Mouse (Mus musculus) midbrain, embryonic 11.5 days (tissue): ENCODE data around the gene Sh2d3c. TPM values are rescaled to one million over a fixed set of nuclear protein-coding genes. Genes with fewer than 3 reads are reported as not detected.

Experiments used
- ATAC-seq: fragments of 200-750 bp; cut with Nextera tagmentation; 2 replicates; pipeline ENCODE4 v1.8.0; 2017; ENCODE audit warnings: moderate TSS enrichment, moderate library complexity; ENCODE audit not compliant: low FRiP score
- DNase-seq: peaks from one replicate; pipeline ENCODE4 v3.0.0; 2015; ENCODE audit warnings: low spot score; ENCODE audit errors: missing footprints
- H3K27ac ChIP-seq: fragments of 300-500 bp; sonication (generic); 2 replicates; pipeline ENCODE4 v1.5.1; 2014; ENCODE audit warnings: low read depth, low read length
- H3K27me3 ChIP-seq: fragments of 300-500 bp; sonication (generic); 2 replicates; pipeline ENCODE4 v1.6.1; 2014; ENCODE audit warnings: mild to moderate bottlenecking, low read length, moderate library complexity, mixed read lengths; ENCODE audit not compliant: control insufficient read depth, insufficient read depth
- H3K36me3 ChIP-seq: fragments of 300-500 bp; sonication (generic); 2 replicates; pipeline ENCODE4 v1.6.1; 2014; ENCODE audit warnings: mild to moderate bottlenecking, low read length, moderate library complexity, mixed read lengths; ENCODE audit not compliant: control insufficient read depth, insufficient read depth
- H3K4me1 ChIP-seq: fragments of 300-500 bp; sonication (generic); 2 replicates; pipeline ENCODE4 v1.6.1; 2014; ENCODE audit warnings: low read length; ENCODE audit not compliant: control insufficient read depth, insufficient read depth
- H3K4me2 ChIP-seq: fragments of 300-500 bp; sonication (generic); 2 replicates; pipeline ENCODE4 v1.6.1; 2014; ENCODE audit warnings: mild to moderate bottlenecking, moderate library complexity
- H3K4me3 ChIP-seq: fragments of 300-500 bp; sonication (generic); 2 replicates; pipeline ENCODE4 v1.5.1; 2014; ENCODE audit warnings: low read depth, low read length
- H3K9ac ChIP-seq: fragments of 300-500 bp; sonication (generic); 2 replicates; pipeline ENCODE4 v1.6.1; 2014; ENCODE audit warnings: low read length
- H3K9me3 ChIP-seq: fragments of 300-500 bp; sonication (generic); 2 replicates; pipeline ENCODE4 v1.6.1; 2016; ENCODE audit warnings: low read length; ENCODE audit not compliant: control insufficient read depth
- WGBS: fragments of 180-500 bp; shearing (Covaris S2); extraction: QIAGEN DNeasy Blood & Tissue Kit; methylation state at CpG from one replicate; pipeline ENCODE4 v1.1.7; 2014; 5-methylcytosine and 5-hydroxymethylcytosine counted together
- polyA plus RNA-seq: library from polyadenylated mRNA; unstranded; fragments of >200 nt; fragmentation: Nextera tagmentation; extraction: Ambion mirVana; gene quantifications from 2 replicates; pipeline ENCODE4 v1.2.1, GENCODE M21; 2014

Sh2d3c gene
- polyA plus RNA-seq, 1 experiment from 2014 or later, result 25.5 TPM

- Histone ChIP-seq H3K4me3 (no peak overlapping the region), H3K4me1 (peaks cover 5% of the 10 kb centered on the region; the same call in 1 of the 2 replicates), H3K4me2 (no peak overlapping the region), H3K9me3 (no peaks in the 10 kb centered on the region), H3K9ac (no peak overlapping the region), H3K27ac (no peak overlapping the region), H3K27me3 (no peaks in the 10 kb centered on the region), H3K36me3 (no peaks in the 10 kb centered on the region)
- no peak for DNase-seq
- WGBS, result 80% methylated on average over 4 of the region's 4 CpGs
- ATAC-seq, result no peak
Observed at GRCm38 (mm10) chr2:32729547-32729946, 8.7 kb downstream of the Sh2d3c start.

GRCm38 (mm10) chr2:32730854-32731253, 10.0 kb downstream of the Sh2d3c start:
- H3K9ac ChIP-seq, result no peak overlapping the region
- no peak overlapping the region for H3K4me2 ChIP-seq
- H3K36me3 ChIP-seq, result no peaks in the 10 kb centered on the region
- no peak overlapping the region for H3K27ac ChIP-seq
- H3K4me1 ChIP-seq, result peaks cover 5% of the 10 kb centered on the region; the same call in 1 of the 2 replicates
- no peaks in the 10 kb centered on the region for H3K9me3 ChIP-seq
- WGBS, result 63% methylated on average over 11 of the region's 11 CpGs
- DNase-seq (no peak), ATAC-seq (no peak)
- H3K4me3 ChIP-seq, result no peak overlapping the region
- H3K27me3 ChIP-seq, result no peaks in the 10 kb centered on the region

GRCm38 (mm10) chr2:32731911-32732310, 11.1 kb downstream of the Sh2d3c start:
- Histone ChIP-seq H3K9me3 (no peaks in the 10 kb centered on the region), H3K9ac (no peak overlapping the region), H3K4me2 (no peak overlapping the region), H3K27me3 (no peaks in the 10 kb centered on the region), H3K36me3 (no peaks in the 10 kb centered on the region), H3K4me1 (peaks cover 5% of the 10 kb centered on the region; the same call in 1 of the 2 replicates), H3K27ac (no peak overlapping the region), H3K4me3 (no peak overlapping the region)
- ATAC-seq (no peak), DNase-seq (no peak)
- WGBS, result 77% methylated on average over 4 of the region's 4 CpGs

- H3K36me3 ChIP-seq, result no peaks in the 10 kb centered on the region
- no peaks in the 10 kb centered on the region for H3K9me3 ChIP-seq
- peaks cover 4% of the 10 kb centered on the region; the same call in 1 of the 2 replicates for H3K4me1 ChIP-seq
- H3K27me3 ChIP-seq, result no peaks in the 10 kb centered on the region
- DNase-seq (no peak), ATAC-seq (no peak)
- H3K4me2 ChIP-seq, result no peak overlapping the region
- H3K27ac ChIP-seq, result no peak overlapping the region
- no peak overlapping the region for H3K9ac ChIP-seq
- no peak overlapping the region for H3K4me3 ChIP-seq
- WGBS, result 80% methylated on average over 6 of the region's 6 CpGs
Observed at GRCm38 (mm10) chr2:32732695-32733094, 11.8 kb downstream of the Sh2d3c start.

GRCm38 (mm10) chr2:32734480-32734879, 13.6 kb downstream of the Sh2d3c start:
- Histone ChIP-seq H3K36me3 (no peaks in the 10 kb centered on the region), H3K4me1 (peaks cover 3% of the 10 kb centered on the region; the same call in 1 of the 2 replicates), H3K4me3 (no peak overlapping the region), H3K27me3 (no peaks in the 10 kb centered on the region; the same call in 1 of the 2 replicates), H3K9ac (no peak overlapping the region), H3K27ac (no peak overlapping the region), H3K9me3 (no peaks in the 10 kb centered on the region), H3K4me2 (no peak overlapping the region)
- 23% methylated on average over 4 of the region's 4 CpGs for WGBS
- DNase-seq, result no peak
- no peak for ATAC-seq

GRCm38 (mm10) chr2:32734933-32735332, 14.1 kb downstream of the Sh2d3c start:
- Histone ChIP-seq H3K27ac (no peak overlapping the region), H3K27me3 (no peaks in the 10 kb centered on the region; the same call in 1 of the 2 replicates), H3K9me3 (no peaks in the 10 kb centered on the region), H3K36me3 (no peaks in the 10 kb centered on the region), H3K4me1 (peaks cover 3% of the 10 kb centered on the region; the same call in 1 of the 2 replicates), H3K4me3 (no peak overlapping the region), H3K9ac (no peak overlapping the region), H3K4me2 (no peak overlapping the region)
- DNase-seq, result no peak
- 55% methylated on average over 4 of the region's 4 CpGs for WGBS
- ATAC-seq, result no peak

GRCm38 (mm10) chr2:32736306-32736829, 15.5 kb downstream of the Sh2d3c start:
- no peak overlapping the region for H3K4me3 ChIP-seq
- H3K4me1 ChIP-seq, result peaks cover 8% of the 10 kb centered on the region
- H3K27me3 ChIP-seq, result peaks cover 2% of the 10 kb centered on the region
- no peaks in the 10 kb centered on the region for H3K9me3 ChIP-seq
- no peak overlapping the region for H3K27ac ChIP-seq
- WGBS, result 35% methylated on average over 3 of the region's 3 CpGs
- no peaks in the 10 kb centered on the region for H3K36me3 ChIP-seq
- no peak for ATAC-seq
- DNase-seq, result no peak
- H3K9ac ChIP-seq, result no peak overlapping the region
- no peak overlapping the region for H3K4me2 ChIP-seq

GRCm38 (mm10) chr2:32737008-32737407, 16.2 kb downstream of the Sh2d3c start:
- Histone ChIP-seq H3K27me3 (peaks cover 2% of the 10 kb centered on the region), H3K4me1 (peaks cover 14% of the 10 kb centered on the region), H3K36me3 (no peaks in the 10 kb centered on the region), H3K4me3 (no peak overlapping the region), H3K27ac (no peak overlapping the region), H3K9ac (no peak overlapping the region), H3K9me3 (no peaks in the 10 kb centered on the region), H3K4me2 (no peak overlapping the region)
- ATAC-seq, result no peak
- 53% methylated on average over 6 of the region's 6 CpGs for WGBS
- no peak for DNase-seq

GRCm38 (mm10) chr2:32739311-32739710, 18.5 kb downstream of the Sh2d3c start:
- DNase-seq (no peak), ATAC-seq (no peak)
- no peak overlapping the region for H3K4me3 ChIP-seq
- no peaks in the 10 kb centered on the region for H3K9me3 ChIP-seq
- no peak overlapping the region for H3K9ac ChIP-seq
- H3K27me3 ChIP-seq, result peaks cover 2% of the 10 kb centered on the region
- H3K36me3 ChIP-seq, result no peaks in the 10 kb centered on the region
- 80% methylated on average over 4 of the region's 4 CpGs for WGBS
- H3K27ac ChIP-seq, result no peak overlapping the region
- H3K4me1 ChIP-seq, result peaks cover 26% of the 10 kb centered on the region
- no peak overlapping the region for H3K4me2 ChIP-seq
